Mouse (Mus musculus) mesoderm, embryonic 11.5 days (tissue): ENCODE data around the gene Rdh12.
"Not testable (repeated sequence)": the region's sequence is repeated elsewhere in the genome, so short reads cannot be mapped to it uniquely, and the experiment has no call there.

Experiments used
- DNase-seq: peaks from one replicate; pipeline ENCODE4 v3.0.0-alpha.2; 2012; ENCODE audit warnings: low read depth, low spot score

Gene Rdh12

DNA sequence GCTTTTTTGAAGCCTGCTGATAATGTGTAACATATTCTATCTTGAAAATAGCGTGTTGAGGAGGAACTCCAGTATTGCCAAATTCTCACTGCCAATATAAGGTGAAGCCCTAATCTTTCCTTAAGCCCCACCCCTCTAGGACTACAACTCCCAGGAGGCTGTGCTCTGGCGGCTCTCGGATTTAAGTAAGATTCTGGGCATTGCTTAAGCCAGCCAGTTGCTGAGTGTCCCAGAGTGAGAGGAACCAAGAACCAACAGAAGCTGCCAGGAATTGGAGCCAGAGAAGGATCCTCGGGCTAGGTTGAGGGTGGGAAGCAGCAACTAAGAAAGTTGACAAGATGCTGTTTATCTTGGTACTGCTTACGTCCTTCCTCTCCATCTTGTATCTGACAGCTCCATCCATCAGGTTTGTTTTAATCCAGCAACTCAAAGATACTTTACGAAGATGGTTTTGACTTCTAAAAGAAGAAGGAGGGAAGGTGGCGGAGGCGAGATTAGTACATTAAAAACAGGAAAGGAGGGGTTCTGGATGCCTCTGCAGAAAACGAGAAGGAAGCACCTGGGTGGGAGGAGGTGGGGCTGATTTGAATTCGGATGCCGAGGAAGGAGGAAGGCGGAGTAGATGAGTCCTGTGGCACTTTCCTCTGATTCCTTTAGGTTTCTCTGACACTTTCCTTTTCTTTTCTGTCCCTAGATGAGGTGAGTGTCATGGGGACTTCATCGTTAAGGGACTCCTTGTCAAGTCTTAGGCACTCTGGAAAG lies at the start of gene Rdh12:
Rdh12 (plus strand) TSS at position 212 of the 762 bp plus-strand sequence.
- DNase-seq = peak; percentile 36

DNA sequence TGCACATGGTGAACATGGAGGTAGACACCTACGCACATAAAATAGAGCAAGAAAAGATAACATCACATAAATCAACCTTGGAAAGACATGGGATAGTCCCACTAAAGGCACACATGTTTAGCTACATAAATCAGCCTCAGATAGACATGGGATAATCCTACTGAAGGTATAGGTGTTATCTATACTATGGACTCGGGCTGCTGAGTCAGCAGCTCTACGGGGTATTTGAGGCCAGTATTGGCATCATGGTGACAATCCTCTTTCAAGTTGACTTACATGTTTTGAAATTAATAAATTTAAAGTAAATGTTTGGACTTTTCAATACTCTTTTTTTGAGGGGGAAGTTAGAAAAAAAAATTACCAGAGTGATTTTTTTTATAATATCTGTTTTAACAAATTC lies 45.8 kb upstream of the Rdh12 start:
- no peak for DNase-seq

DNA sequence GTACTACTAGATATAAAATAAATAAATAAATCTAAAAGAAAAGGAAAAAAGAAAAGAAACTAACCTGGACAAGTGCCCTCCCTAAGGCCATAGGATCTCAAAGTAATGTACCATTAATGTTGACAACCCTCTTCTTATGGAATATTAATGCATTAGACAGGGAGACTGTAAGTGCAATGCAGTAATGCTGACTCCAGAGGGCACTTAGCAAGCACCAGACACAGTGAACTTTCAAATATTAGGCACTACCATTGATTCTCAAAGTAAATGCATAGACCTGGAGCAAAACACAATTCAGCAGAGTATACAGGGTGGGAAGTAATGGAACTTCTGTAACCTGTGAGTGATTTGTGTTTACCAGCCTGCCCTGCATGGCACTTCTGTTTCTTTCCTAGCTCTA lies 39.5 kb upstream of the Rdh12 start:
- DNase-seq = no peak

DNA sequence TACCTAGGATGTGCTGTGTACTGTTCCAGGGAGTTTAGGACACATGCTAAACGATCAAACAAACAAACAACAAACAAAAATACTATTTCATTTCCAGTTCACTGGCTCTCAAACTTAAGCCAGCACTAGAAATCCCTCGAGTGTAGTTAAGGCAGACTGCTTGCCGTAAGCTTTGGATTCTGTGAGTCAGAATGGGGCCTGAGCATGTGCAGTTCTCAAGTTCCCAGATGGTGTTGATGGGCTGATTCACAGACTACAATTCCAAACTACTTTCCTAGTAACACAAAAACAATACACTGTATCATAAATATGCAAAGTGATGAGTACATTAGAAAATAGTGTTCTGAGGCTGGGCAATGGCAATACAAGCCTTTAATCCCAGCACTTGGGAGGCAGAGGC lies 38.3 kb upstream of the Rdh12 start:
- no peak for DNase-seq

DNA sequence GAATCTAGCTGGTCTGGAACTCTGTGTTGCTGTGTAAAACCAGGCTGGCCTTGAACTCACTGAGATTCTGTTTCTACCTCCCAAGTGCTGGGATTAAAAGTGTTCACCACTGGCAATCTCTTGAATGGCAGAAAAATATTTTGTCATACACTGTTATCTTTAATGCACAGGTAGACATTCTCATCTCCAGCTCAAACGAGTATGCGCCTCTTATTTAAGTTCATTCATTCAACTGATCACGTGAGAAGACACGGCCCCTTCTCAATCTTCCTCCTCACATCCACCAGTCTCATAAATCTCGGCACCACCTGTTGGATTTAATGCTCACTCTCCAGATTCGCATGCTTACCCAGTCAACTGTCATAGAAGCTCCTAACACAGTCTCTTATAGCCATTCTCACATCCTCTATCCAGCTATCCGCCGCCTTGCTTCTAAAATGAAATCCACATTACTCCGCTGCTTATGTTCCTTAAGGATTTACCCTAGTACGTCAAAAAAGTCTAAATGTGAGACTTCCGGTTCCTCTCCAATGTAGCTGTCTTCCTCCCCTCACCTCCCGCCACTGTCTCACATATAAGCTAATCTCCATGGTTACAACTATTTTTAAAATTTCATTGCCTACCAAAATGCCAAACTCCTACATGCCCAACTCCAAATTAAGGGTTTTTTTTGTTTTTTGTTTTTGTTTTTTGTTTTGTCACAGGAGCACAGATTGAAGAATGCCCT lies 37.3 kb upstream of the Rdh12 start:
- DNase-seq = peak; percentile 10

DNA sequence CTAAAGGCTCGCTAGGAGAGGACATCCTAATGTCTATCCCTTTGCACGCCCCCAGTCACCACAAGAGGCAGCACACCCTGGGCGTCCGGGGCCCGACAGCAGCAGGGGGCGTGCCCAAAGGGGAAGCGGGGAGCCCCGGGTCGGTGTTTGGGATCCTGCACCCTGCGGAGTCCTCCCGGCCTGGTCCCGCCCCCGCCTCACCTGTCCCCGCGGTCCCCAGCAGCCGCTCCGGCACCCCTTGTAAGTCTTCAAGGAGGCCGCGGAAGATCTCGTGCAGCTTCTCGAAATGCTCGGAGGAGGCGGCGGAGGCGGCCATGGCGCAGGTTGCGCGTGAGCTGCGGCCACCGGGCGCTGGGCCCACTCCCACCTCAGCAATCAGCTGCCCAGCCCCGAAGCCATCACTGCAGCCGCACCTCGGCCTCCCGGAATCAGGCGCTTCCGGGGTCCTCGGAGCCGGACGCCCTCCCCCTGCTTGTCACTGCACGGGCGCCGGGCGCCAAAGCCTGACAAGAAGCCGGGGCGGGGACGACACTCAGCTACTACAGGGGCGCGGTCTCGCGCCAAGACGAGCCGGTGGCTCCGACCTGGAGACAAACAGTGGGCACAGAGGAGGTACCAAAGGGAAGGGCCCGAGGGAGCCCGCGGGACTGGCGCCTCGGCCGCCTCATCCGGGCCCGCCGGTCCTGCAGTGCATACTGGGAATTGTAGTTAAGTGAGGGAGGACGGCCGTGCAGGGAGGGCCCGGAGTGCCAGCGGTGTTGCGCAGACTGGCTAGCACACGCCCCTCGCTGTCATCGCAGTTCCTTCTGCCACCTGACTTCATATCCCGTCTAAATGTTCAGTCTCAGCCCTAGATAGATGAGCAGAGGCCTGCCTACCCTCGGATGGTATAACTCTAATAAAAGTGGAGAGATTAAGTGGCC lies 36.4 kb upstream of the Rdh12 start, which contains the start of gene Vti1b:
Vti1b (minus strand) TSS at position 649 of the 923 bp plus-strand sequence.
- peak; percentile 84 for DNase-seq

DNA sequence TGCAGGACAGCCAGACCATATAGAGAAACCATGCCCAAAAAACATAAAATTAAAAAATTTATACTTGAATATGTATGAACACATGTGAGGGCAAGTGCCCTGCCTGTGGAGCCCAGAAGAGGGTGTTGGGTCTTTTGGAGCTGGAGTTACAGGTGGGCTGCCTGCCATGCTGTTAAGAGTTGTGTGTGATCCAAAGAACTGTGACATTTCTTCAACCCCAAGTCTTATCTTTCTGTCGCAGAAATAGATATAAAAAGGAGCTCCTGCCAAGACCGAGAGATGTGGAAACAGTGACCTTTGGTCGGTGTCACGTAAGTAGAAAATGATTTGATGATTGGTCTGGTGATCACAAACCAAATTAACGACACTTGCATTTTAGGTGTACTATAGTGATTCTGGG lies 35.0 kb upstream of the Rdh12 start:
- DNase-seq = no peak

DNA sequence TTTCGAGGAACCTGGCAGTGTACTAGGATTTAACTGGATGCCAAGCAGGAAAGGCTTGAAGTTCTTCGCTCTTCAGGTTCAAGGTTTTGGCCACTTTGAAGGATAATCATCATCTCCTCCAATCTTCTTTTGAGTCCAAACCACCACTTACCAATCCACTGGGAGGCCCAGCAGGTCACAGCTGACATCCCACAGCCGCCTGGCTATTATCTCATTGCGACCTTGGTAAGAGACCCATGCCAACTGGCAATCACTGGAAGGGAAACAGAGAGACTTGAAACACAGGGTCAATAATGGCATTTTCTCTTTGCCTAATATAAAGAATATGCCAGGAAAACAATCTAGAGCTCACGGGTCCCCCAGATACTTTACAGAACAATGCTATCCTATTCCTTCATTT lies 32.7 kb upstream of the Rdh12 start:
- DNase-seq = no peak

DNA sequence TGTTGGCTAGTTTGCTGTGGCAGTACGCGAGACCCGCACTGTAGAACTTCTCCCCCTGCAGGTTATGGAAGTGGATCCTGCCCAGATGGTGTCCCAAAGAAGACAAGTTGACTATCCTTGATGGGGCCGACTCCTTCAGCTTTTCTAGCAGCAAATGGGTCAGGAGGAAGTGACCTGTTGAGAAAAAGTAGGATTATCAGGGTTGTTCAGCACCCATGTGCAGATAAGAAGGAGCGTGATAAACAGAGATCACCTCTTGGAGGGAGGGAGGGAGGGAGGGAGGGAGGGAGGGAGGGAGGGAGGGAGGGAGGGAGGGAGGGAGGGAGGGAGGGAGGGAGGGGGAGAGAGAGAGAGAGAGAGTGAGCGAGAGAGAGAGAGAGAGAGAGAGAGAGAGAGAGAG lies 23.6 kb upstream of the Rdh12 start:
- not testable (repeated sequence) for DNase-seq

DNA sequence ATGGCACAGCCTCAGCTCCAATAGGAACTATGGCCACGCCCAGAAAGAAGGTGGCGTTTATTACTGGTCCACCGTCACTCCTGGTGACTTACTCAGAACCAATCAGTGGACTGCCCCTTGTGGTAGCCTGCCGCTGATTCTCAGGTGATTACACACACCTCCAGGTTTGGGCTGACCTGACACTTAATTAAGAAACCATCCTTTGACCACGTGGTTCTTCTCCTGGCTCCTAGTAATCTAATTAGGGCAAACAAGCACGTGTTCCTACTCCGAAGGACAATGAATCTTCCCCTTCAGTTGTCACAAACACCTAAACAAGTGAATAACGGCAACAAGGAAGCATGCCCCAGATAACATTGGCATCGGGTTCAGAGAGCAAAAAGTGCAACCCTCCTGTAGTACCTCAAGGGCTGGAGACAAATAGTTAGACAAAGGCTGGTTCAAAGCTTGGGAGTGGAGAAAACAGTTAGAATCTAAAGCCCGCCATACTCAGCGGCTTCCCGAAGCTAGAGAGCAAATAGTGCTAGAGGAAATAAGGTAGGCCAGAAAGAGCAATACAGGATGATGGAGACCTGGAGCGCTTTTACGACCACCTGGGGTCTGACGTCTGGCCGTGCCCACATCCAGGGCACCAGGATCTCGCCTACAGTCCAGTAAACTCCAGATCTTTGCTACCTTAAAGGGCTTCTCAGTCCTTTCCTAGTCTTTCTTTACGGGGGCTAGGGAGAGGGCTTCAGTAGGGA lies 17.6 kb upstream of the Rdh12 start:
- DNase-seq = peak; percentile 74

DNA sequence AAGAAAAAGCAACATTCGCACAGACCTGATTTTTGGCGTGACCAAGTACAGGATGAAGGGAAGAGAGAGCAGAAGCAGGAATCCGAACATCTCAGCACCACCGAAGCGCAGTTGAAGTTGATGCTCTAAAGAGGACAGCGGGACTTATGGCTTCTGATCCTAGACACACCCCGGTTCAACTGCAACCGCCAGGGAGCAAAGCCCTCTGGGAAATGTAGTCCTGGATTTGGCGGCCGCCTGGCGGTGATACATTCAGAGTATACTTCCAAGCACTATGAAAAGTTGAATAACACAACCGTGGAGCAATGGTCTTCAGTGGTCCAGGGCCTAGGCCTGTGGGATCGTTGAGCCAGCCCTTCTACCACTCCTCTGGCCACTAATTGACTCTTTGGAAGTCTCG lies 17.0 kb upstream of the Rdh12 start:
- DNase-seq = peak; percentile 87

DNA sequence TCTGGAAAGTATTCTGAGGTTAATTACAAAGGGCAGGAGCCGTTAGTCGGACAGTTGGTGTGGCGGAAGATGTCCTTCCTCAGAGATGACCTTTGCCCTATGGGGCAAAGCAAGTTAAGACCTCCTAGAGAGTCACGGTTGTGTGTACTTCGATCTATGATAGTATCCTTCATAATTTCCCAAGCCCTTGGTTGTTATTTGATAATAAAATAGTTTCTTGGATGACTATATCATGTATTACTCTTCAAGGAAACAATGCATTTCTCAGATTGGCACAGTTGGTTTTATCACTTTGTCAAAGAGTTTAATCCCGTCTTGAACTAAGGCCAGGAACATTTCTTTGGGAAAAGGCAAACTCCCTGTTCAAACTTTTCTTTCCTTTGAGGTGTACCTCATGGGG lies 16.5 kb upstream of the Rdh12 start, which contains the start of gene Rdh11:
Rdh11 (minus strand) TSS at position 101 of the 400 bp plus-strand sequence.
- no peak for DNase-seq

DNA sequence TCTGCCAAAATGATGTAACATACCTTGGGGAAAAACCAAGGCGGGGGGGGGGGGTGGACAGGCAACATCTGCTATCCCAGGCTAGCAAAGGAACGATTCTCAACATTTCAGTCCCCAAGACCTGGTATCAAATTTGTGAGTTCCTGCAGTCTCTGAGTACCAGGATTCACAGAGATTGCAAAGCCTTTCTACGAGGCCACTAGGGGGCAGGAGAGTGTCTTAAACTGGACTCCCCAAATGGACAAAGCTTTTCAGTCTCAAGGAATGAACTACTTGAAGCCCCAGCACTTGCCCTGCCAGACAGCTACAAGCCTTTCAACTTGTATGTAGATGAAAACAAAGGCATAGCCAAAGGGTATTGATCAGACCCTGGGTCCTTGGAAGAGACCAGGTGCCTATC lies 15.3 kb upstream of the Rdh12 start:
- DNase-seq = peak; percentile 88

DNA sequence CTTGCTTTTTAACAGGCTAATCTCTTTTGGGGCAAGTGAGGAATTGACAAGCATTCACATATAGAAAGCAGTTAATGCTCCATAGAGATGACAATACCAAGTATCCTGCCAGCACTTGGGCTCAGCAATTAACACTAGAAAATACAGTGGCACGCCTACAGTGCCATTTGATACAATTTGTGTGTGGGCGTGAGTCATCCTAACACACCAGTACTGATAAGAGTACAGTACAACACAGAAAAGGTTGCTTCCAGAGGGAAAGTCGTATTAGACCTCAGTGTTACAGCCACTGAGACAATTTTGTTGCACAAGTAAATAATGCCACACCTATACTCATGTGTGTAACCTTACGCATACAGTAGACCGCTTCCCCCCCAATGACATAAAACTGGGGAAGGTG lies 11.6 kb upstream of the Rdh12 start:
- no peak for DNase-seq

DNA sequence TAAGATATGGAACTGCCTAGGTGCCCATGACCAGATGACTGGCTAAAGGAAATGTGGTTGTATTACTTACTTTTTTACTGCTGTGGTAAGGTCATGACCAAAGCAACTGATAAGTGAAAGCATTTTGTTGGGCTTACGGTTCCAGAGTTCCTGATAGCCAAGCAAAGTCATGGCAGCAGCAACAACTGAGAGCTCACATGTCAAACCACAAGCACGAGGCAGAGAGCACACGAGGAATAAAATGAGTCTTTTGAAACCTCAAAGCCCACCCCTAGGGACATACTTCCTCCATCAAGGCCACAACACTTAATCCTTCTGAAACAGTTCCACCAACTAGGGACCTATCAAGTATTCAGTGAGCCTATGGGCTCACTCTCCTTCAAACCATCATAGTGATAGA lies 6.8 kb upstream of the Rdh12 start:
- no peak for DNase-seq

DNA sequence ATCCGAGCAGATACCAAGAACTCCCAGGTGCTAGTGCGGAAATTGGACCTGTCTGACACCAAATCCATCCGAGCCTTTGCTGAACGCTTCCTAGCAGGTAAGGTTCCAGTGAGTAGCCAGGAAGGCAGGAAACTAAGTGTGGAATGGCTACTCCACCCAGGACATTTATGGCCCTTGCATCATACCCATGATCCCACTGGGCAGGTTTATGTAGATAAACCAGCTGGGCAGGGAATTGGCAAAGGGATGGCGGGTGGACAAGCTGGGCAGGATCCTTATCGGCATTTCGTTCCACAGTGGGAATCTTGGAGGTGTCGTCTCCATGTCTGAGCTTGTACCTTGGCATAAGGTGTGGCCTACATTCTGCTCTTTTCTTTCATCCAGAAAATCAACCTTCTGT lies 2.7 kb downstream of the Rdh12 start:
- DNase-seq = no peak

DNA sequence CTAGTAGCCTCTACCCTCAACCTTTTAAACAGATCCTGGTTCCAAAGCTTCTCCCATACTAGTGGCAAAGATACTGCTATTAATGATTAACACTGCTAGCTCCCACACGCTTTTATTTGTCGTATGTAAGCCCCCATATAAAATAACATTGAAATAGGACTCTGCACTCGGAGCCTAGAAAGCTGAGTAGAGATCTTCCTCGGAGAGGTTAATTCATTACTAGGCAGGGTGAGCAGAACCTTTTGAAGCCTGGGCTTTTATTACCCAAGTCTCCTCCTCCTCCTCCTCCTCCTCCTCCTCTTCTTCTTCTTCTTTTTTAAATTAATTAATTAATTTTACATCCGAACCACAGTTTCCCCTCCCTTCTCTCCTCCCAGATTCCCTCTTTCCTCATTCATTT lies 8.8 kb downstream of the Rdh12 start:
- no peak for DNase-seq

DNA sequence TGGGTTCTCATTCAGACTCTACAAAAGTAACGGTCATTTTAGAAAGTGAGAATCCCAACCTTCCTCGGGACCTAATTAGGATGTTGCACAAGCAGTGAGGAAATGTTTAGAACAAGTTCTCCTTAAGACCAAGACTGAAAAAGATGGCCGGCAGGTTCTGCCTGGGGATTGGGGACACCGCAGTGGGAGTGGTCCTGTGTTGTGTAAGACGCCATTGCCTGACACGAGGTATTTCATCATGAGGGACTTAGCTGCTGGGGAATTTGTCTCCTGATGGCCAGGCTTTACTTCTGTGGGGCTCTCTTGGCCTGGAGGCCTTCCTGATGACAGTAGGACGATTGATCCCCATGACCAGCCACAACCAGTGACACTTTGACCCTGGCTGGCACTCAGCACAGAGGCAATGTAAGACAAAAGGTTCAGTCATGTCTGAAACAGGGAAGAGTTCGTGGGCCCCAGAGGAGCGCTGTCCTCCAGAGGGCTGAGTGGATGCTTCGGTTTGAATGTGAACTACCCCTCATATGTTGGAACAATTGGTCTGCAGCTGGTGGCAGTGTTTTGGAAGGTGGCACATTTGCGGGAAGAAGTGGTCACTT lies 26.9 kb downstream of the Rdh12 start:
- DNase-seq = peak; percentile 30

DNA sequence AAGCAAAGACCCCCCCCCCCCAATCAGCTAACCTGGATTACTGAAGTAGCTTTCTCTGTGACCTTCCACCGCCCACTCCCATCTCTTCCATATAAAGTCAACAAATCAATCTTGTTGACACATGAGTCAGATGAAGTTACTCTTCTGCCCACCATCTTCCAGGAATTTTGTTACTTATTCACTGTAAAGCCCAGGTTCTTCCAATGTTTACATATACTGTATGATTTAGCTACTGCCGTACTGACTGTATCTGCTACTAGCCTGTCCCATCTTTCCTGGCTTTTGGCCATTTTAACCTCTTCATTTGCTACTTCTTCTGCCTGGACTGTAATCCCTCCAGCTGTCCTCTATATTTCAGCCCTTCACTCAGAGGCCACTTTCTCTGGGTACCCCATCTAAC lies 33.3 kb downstream of the Rdh12 start:
- no peak for DNase-seq

DNA sequence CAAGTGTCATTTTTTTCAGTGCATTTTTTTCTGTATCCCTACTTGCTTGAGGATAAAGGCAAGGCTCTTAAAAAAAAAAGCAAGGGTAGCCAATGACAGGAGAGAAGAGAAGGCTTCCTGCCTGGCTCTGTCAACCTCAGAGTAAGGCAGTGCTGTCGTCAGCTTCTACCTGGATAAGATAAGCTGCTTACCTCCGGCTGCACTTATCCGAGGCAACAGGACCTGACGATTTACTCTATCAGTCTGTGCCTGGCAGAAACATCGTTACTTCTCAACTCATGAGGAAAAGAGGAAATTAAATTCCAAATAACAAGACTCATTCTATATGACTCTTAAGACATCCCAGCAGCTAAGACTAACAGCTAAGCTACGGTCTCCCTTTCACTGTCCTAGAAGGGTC lies 34.2 kb downstream of the Rdh12 start:
- DNase-seq = no peak

DNA sequence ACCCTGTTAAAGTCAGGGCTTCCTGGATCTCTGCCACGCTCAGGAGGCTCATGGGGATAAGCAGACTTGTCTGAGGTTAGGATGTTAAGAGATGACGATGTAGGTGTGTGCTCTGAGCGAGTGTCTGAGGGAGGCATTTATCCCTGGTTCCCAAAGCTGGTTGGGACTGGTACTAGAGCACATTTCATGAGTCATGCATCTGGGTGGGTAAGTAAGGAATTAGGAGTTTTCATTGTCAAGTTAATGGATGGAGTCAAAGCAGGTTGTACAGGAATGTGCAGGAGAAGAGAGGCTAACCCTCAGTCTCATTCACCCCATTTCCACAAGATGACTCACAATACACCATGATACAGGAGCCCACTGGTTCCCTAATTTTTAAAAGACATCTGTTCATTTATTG lies 39.4 kb downstream of the Rdh12 start:
- DNase-seq = no peak
